Mouse (Mus musculus): ENCODE results near the gene Immp2l. TPM values are rescaled to one million over a fixed set of nuclear protein-coding genes. Genes with fewer than 3 reads are reported as not detected.

Gene Immp2l
- polyA plus RNA-seq, 1 experiment from 2014 or later: 6.5 TPM

DNA sequence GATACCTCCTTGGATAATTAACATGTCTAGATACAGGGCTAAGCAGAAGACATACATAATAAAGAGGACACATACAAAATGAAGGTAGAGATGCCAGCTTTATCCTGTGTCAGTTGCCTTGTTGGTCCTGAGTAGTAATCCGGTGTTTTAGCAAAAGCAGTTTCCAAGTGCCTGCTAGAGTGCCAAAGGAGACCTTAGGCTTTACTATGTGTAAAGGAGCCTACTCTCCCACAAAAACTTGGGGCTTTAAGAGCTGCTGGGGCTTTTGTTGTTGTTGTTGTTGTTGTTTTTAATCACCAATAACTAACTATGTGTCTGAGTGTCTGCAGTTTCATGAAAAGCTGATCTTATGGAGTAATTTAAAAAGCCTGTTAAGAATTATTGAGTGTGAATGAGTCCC, 702.8 kb downstream of the Immp2l start:
- H3K27ac ChIP-seq (ENCODE audit: low read depth, low read length): no peak overlapping the region
- H3K9ac ChIP-seq (ENCODE audit: low read depth, low read length): no peak overlapping the region
- no peak overlapping the region for H3K4me2 ChIP-seq (ENCODE audit: low read length)
- no peaks in the 10 kb centered on the region for H3K27me3 ChIP-seq (replicated peaks; ENCODE audit: control insufficient read depth, insufficient read depth, low read length)
- peak; percentile 52; the same call in 1 of the 2 replicates for ATAC-seq
- H3K9me3 ChIP-seq (ENCODE audit: control insufficient read depth, low read length): no peaks in the 10 kb centered on the region
- no peaks in the 10 kb centered on the region for H3K4me1 ChIP-seq (ENCODE audit: control insufficient read depth, insufficient read depth, low read depth, low read length)
- H3K36me3 ChIP-seq (ENCODE audit: control insufficient read depth, insufficient read depth, low read length): no peaks in the 10 kb centered on the region
- no peak overlapping the region for H3K4me3 ChIP-seq (ENCODE audit: low read length)
- 81% methylated on average over 1 of the region's 1 CpGs for WGBS

GRCm38 (mm10) chr12:41727221-41727620, 703.3 kb downstream of the Immp2l start:
- ATAC-seq: peak; percentile 87

GRCm38 (mm10) chr12:41727764-41728338, 704.0 kb downstream of the Immp2l start:
- Histone ChIP-seq H3K27ac (ENCODE audit: low read depth, low read length) (no peak overlapping the region), H3K4me2 (ENCODE audit: low read length) (no peak overlapping the region), H3K9me3 (ENCODE audit: control insufficient read depth, low read length) (no peaks in the 10 kb centered on the region), H3K4me3 (ENCODE audit: low read length) (no peak overlapping the region), H3K4me1 (ENCODE audit: control insufficient read depth, insufficient read depth, low read depth, low read length) (no peaks in the 10 kb centered on the region), H3K9ac (ENCODE audit: low read depth, low read length) (no peak overlapping the region), H3K27me3 (replicated peaks; ENCODE audit: control insufficient read depth, insufficient read depth, low read length) (no peaks in the 10 kb centered on the region), H3K36me3 (ENCODE audit: control insufficient read depth, insufficient read depth, low read length) (no peaks in the 10 kb centered on the region)
- WGBS: 59% methylated on average over 1 of the region's 1 CpGs
- no peak for ATAC-seq

More at GRCm38 (mm10) chr12:41727221-41727620, 703.3 kb downstream of the Immp2l start:
- no peak overlapping the region for H3K27ac ChIP-seq (ENCODE audit: low read depth, low read length)
- no peaks in the 10 kb centered on the region for H3K4me1 ChIP-seq (ENCODE audit: control insufficient read depth, insufficient read depth, low read depth, low read length)
- H3K36me3 ChIP-seq (ENCODE audit: control insufficient read depth, insufficient read depth, low read length): no peaks in the 10 kb centered on the region
- no peak overlapping the region for H3K4me3 ChIP-seq (ENCODE audit: low read length)
- H3K27me3 ChIP-seq (replicated peaks; ENCODE audit: control insufficient read depth, insufficient read depth, low read length): no peaks in the 10 kb centered on the region
- WGBS: 19% methylated on average over 3 of the region's 3 CpGs
- H3K9ac ChIP-seq (ENCODE audit: low read depth, low read length): no peak overlapping the region
- H3K9me3 ChIP-seq (ENCODE audit: control insufficient read depth, low read length): no peaks in the 10 kb centered on the region
- no peak overlapping the region for H3K4me2 ChIP-seq (ENCODE audit: low read length)

DNA sequence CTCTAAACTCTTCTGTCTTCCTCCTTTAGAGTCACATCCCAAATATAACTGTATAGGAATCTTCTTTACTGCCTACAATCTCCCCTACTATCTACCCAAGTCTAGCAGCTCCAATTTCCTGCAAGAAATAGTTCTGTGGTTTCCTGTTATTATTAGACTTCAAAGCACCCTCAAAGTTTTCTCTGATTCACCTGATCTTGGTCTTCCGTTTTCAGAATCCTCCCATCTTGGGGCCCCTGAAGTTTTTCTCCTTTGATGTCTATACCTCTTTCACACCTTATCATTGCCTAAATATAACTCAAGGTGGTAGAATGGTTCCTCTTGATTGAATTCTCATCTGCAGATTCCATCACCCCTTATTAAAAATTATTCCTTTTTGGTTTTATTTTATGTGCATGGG, 704.6 kb downstream of the Immp2l start:
- no peaks in the 10 kb centered on the region for H3K36me3 ChIP-seq (ENCODE audit: control insufficient read depth, insufficient read depth, low read length)
- no peak overlapping the region for H3K4me2 ChIP-seq (ENCODE audit: low read length)
- ATAC-seq: no peak
- H3K9ac ChIP-seq (ENCODE audit: low read depth, low read length): no peak overlapping the region
- H3K4me3 ChIP-seq (ENCODE audit: low read length): no peak overlapping the region
- no peaks in the 10 kb centered on the region for H3K9me3 ChIP-seq (ENCODE audit: control insufficient read depth, low read length)
- no peaks in the 10 kb centered on the region for H3K27me3 ChIP-seq (replicated peaks; ENCODE audit: control insufficient read depth, insufficient read depth, low read length)
- no peaks in the 10 kb centered on the region for H3K4me1 ChIP-seq (ENCODE audit: control insufficient read depth, insufficient read depth, low read depth, low read length)
- H3K27ac ChIP-seq (ENCODE audit: low read depth, low read length): no peak overlapping the region
- 94% methylated on average over 1 of the region's 1 CpGs for WGBS

DNA sequence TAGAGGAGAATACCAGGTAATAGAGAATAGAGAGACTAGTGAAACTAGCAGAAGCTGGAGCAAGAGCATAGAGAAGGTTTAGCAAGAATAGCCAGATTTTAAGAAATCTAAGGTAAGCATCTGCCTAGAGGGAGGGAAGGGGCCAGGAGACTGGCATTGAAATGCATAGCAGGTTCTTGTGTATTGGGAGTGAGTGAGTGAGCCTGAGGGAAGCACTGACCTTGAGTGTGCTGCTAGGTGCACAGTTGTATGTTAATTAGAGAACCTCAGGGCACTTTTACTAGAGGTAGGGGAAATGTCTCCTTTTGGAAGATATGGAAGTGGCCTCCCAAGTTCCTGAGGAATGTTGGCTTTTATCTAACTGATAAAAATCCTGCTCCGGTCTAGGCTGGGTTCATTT, 705.9 kb downstream of the Immp2l start:
- no peak overlapping the region for H3K27ac ChIP-seq (ENCODE audit: low read depth, low read length)
- H3K4me2 ChIP-seq (ENCODE audit: low read length): no peak overlapping the region
- no peaks in the 10 kb centered on the region for H3K27me3 ChIP-seq (replicated peaks; ENCODE audit: control insufficient read depth, insufficient read depth, low read length)
- no peak for ATAC-seq
- H3K9ac ChIP-seq (ENCODE audit: low read depth, low read length): no peak overlapping the region
- H3K36me3 ChIP-seq (ENCODE audit: control insufficient read depth, insufficient read depth, low read length): no peaks in the 10 kb centered on the region
- H3K4me1 ChIP-seq (ENCODE audit: control insufficient read depth, insufficient read depth, low read depth, low read length): no peaks in the 10 kb centered on the region
- 94% methylated on average over 1 of the region's 1 CpGs for WGBS
- no peak overlapping the region for H3K4me3 ChIP-seq (ENCODE audit: low read length)
- no peaks in the 10 kb centered on the region for H3K9me3 ChIP-seq (ENCODE audit: control insufficient read depth, low read length)

GRCm38 (mm10) chr12:41733168-41733567, 709.3 kb downstream of the Immp2l start:
- Histone ChIP-seq H3K9ac (ENCODE audit: low read depth, low read length) (no peak overlapping the region), H3K27me3 (replicated peaks; ENCODE audit: control insufficient read depth, insufficient read depth, low read length) (no peaks in the 10 kb centered on the region), H3K4me1 (ENCODE audit: control insufficient read depth, insufficient read depth, low read depth, low read length) (no peaks in the 10 kb centered on the region), H3K9me3 (ENCODE audit: control insufficient read depth, low read length) (no peaks in the 10 kb centered on the region), H3K4me2 (ENCODE audit: low read length) (no peak overlapping the region), H3K27ac (ENCODE audit: low read depth, low read length) (no peak overlapping the region), H3K36me3 (ENCODE audit: control insufficient read depth, insufficient read depth, low read length) (no peaks in the 10 kb centered on the region), H3K4me3 (ENCODE audit: low read length) (no peak overlapping the region)
- no peak for ATAC-seq

- no peaks in the 10 kb centered on the region for H3K9me3 ChIP-seq (ENCODE audit: control insufficient read depth, low read length)
- no peak overlapping the region for H3K4me3 ChIP-seq (ENCODE audit: low read length)
- H3K27ac ChIP-seq (ENCODE audit: low read depth, low read length): no peak overlapping the region
- H3K4me1 ChIP-seq (ENCODE audit: control insufficient read depth, insufficient read depth, low read depth, low read length): no peaks in the 10 kb centered on the region
- H3K9ac ChIP-seq (ENCODE audit: low read depth, low read length): no peak overlapping the region
- no peaks in the 10 kb centered on the region for H3K27me3 ChIP-seq (replicated peaks; ENCODE audit: control insufficient read depth, insufficient read depth, low read length)
- no peak overlapping the region for H3K4me2 ChIP-seq (ENCODE audit: low read length)
- ATAC-seq: no peak
- H3K36me3 ChIP-seq (ENCODE audit: control insufficient read depth, insufficient read depth, low read length): no peaks in the 10 kb centered on the region
- 66% methylated on average over 3 of the region's 3 CpGs for WGBS
Measured at GRCm38 (mm10) chr12:41742887-41743286, 719.0 kb downstream of the Immp2l start.

- Histone ChIP-seq H3K36me3 (ENCODE audit: control insufficient read depth, insufficient read depth, low read length) (no peaks in the 10 kb centered on the region), H3K4me3 (ENCODE audit: low read length) (no peak overlapping the region), H3K27me3 (replicated peaks; ENCODE audit: control insufficient read depth, insufficient read depth, low read length) (no peaks in the 10 kb centered on the region), H3K4me1 (ENCODE audit: control insufficient read depth, insufficient read depth, low read depth, low read length) (no peaks in the 10 kb centered on the region), H3K9ac (ENCODE audit: low read depth, low read length) (no peak overlapping the region), H3K4me2 (ENCODE audit: low read length) (no peak overlapping the region), H3K9me3 (ENCODE audit: control insufficient read depth, low read length) (no peaks in the 10 kb centered on the region), H3K27ac (ENCODE audit: low read depth, low read length) (no peak overlapping the region)
- no peak for ATAC-seq
- WGBS: 62% methylated on average over 3 of the region's 3 CpGs
Measured at GRCm38 (mm10) chr12:41763396-41763795, 739.5 kb downstream of the Immp2l start.

DNA sequence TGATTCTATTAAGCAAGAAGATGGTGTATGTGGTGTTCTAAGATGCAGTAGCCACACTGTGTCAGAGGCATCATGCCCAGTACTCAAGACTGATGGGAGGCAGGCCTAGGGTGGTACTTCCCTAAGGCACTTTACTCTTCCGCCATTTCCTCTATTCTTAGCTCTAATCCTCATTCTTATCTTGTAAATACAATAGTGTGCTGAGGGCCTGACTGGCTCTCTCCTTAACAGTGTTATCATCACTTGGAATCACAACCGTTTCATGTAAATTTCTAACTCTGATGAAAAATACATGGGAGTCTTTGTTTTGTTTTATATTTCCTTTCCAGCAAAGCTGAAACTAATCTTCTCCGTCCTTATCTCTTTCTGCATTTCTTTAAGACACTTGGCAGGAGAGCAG, 750.1 kb downstream of the Immp2l start:
- 72% methylated on average over 3 of the region's 3 CpGs for WGBS
- no peak for ATAC-seq
- Histone ChIP-seq H3K4me2 (ENCODE audit: low read length) (no peak overlapping the region), H3K36me3 (ENCODE audit: control insufficient read depth, insufficient read depth, low read length) (no peaks in the 10 kb centered on the region), H3K27me3 (replicated peaks; ENCODE audit: control insufficient read depth, insufficient read depth, low read length) (no peaks in the 10 kb centered on the region), H3K4me3 (ENCODE audit: low read length) (no peak overlapping the region), H3K9ac (ENCODE audit: low read depth, low read length) (no peak overlapping the region), H3K27ac (ENCODE audit: low read depth, low read length) (no peak overlapping the region), H3K9me3 (ENCODE audit: control insufficient read depth, low read length) (no peaks in the 10 kb centered on the region), H3K4me1 (ENCODE audit: control insufficient read depth, insufficient read depth, low read depth, low read length) (no peaks in the 10 kb centered on the region)
